Mouse (Mus musculus) midbrain, embryonic 10.5 days (tissue): Measurements from ENCODE around the gene 1810013L24Rik. TPM values are rescaled to one million over a fixed set of nuclear protein-coding genes. Genes with fewer than 3 reads are reported as not detected.
A peak's percentile ranks its signal among the peaks of the same experiment; 100 is the strongest.
"Not testable (repeated sequence)": the region's sequence is repeated elsewhere in the genome, so short reads cannot be mapped to it uniquely, and the experiment has no call there.

Experiments used
- DNase-seq: peaks from one replicate; pipeline ENCODE4 v3.0.0-alpha.2; 2017; ENCODE audit warnings: low spot score
- H3K27ac ChIP-seq: fragments of 300-500 bp; sonication (generic); replicated peaks from 2 replicates; pipeline ENCODE4 v1.5.1; 2016; ENCODE audit warnings: mild to moderate bottlenecking
- H3K27me3 ChIP-seq: fragments of 300-500 bp; sonication (generic); 2 replicates; pipeline ENCODE4 v1.6.1; 2016; ENCODE audit warnings: low read depth, mild to moderate bottlenecking; ENCODE audit not compliant: poor library complexity, severe bottlenecking
- H3K36me3 ChIP-seq: fragments of 300-500 bp; sonication (generic); 2 replicates; pipeline ENCODE4 v1.6.1; 2016; ENCODE audit warnings: mild to moderate bottlenecking, moderate library complexity
- H3K4me1 ChIP-seq: fragments of 300-500 bp; sonication (generic); 2 replicates; pipeline ENCODE4 v1.6.1; 2016
- H3K4me3 ChIP-seq: fragments of 300-500 bp; sonication (generic); 2 replicates; pipeline ENCODE4 v1.5.1; 2016; ENCODE audit warnings: mild to moderate bottlenecking, moderate library complexity
- H3K9me3 ChIP-seq: fragments of 300-500 bp; sonication (generic); replicated peaks from 2 replicates; pipeline ENCODE4 v1.6.1; 2016; ENCODE audit warnings: mild to moderate bottlenecking
- WGBS: fragments of 180-500 bp; shearing (Covaris S2); methylation state at CpG from one replicate; pipeline ENCODE4 v1.1.7; 2016; 5-methylcytosine and 5-hydroxymethylcytosine counted together
- polyA plus RNA-seq: library from polyadenylated mRNA; unstranded; fragments of >200 nt; fragmentation: Nextera tagmentation; extraction: Ambion mirVana; gene quantifications from 2 replicates; pipeline ENCODE4 v1.2.1, GENCODE M21; 2016

Gene 1810013L24Rik
- polyA plus RNA-seq, 1 experiment from 2014 or later, result 19.0 TPM

GRCm38 (mm10) chr16:8872486-8872885 lies 42.6 kb downstream of the 1810013L24Rik start:
- WGBS, result 79% methylated on average over 3 of the region's 3 CpGs
- Histone ChIP-seq H3K4me3 (no peak overlapping the region), H3K9me3 (no peaks in the 10 kb centered on the region), H3K36me3 (no peaks in the 10 kb centered on the region), H3K27me3 (no peaks in the 10 kb centered on the region), H3K27ac (no peak overlapping the region), H3K4me1 (no peaks in the 10 kb centered on the region)
- no peak for DNase-seq

- Histone ChIP-seq H3K4me1 (peaks cover 36% of the 10 kb centered on the region), H3K4me3 (no peak overlapping the region), H3K9me3 (no peaks in the 10 kb centered on the region), H3K36me3 (no peaks in the 10 kb centered on the region), H3K27ac (0 out of 2 replicates have a peak overlapping the region, but pooled peaks have one; percentile 3), H3K27me3 (peaks cover 23% of the 10 kb centered on the region)
- DNase-seq, result peak; percentile 24
- WGBS, result 17% methylated on average over 5 of the region's 5 CpGs
Observed at GRCm38 (mm10) chr16:8880076-8880475, 50.2 kb downstream of the 1810013L24Rik start.

GRCm38 (mm10) chr16:8883674-8884241 lies 53.9 kb downstream of the 1810013L24Rik start:
- H3K36me3 ChIP-seq, result no peaks in the 10 kb centered on the region
- H3K27ac ChIP-seq, result no peak overlapping the region
- WGBS, result 36% methylated on average over 11 of the region's 11 CpGs

GRCm38 (mm10) chr16:8894214-8894613 lies 64.3 kb downstream of the 1810013L24Rik start:
- not testable (repeated sequence) for H3K4me1 ChIP-seq, H3K36me3 ChIP-seq, H3K27me3 ChIP-seq, H3K27ac ChIP-seq, H3K4me3 ChIP-seq, DNase-seq, H3K9me3 ChIP-seq
- 48% methylated on average over 4 of the region's 4 CpGs for WGBS

More at GRCm38 (mm10) chr16:8883674-8884241, 53.9 kb downstream of the 1810013L24Rik start:
- Histone ChIP-seq H3K9me3 (no peaks in the 10 kb centered on the region), H3K27me3 (peaks cover 23% of the 10 kb centered on the region), H3K4me1 (peaks cover 35% of the 10 kb centered on the region), H3K4me3 (no peak overlapping the region)
- peak; percentile 87 for DNase-seq

- H3K4me3 ChIP-seq, result no peak overlapping the region
- H3K9me3 ChIP-seq, result no peaks in the 10 kb centered on the region
- no peak overlapping the region for H3K27ac ChIP-seq
- no peaks in the 10 kb centered on the region for H3K36me3 ChIP-seq
- H3K27me3 ChIP-seq, result no peaks in the 10 kb centered on the region
- WGBS, result 90% methylated on average over 4 of the region's 4 CpGs
- no peak for DNase-seq
- H3K4me1 ChIP-seq, result peaks cover 4% of the 10 kb centered on the region; the same call in 1 of the 2 replicates
Observed at GRCm38 (mm10) chr16:8895301-8895700, 65.4 kb downstream of the 1810013L24Rik start.

- DNase-seq, H3K4me3 ChIP-seq, H3K9me3 ChIP-seq, H3K27me3 ChIP-seq, H3K27ac ChIP-seq, H3K4me1 ChIP-seq, H3K36me3 ChIP-seq: not testable (repeated sequence)
- 25% methylated on average over 2 of the region's 2 CpGs for WGBS
Observed at GRCm38 (mm10) chr16:8906115-8906514, 76.2 kb downstream of the 1810013L24Rik start.

Other genes with a start within 250 kb of the 1810013L24Rik start
- gene Pmm2, start 192.4 kb upstream of the 1810013L24Rik start, polyA plus RNA-seq, result 50.5 and 51.9 TPM in 2 replicates
- gene Tmem186, start 192.4 kb upstream of the 1810013L24Rik start, polyA plus RNA-seq, result 25.7 and 27.9 TPM in 2 replicates
- 197 and 253 TPM in 2 replicates for gene Carhsp1, start 157.9 kb upstream of the 1810013L24Rik start, polyA plus RNA-seq
- not detected in 2 replicates for gene Gm5767, start 149.3 kb upstream of the 1810013L24Rik start, polyA plus RNA-seq
- gene Usp7, start 37.8 kb upstream of the 1810013L24Rik start, polyA plus RNA-seq, result 25.0 and 28.1 TPM in 2 replicates